Comparison of ENCODE assay signal across 10 mouse cellular contexts in the genomic region with DNA sequence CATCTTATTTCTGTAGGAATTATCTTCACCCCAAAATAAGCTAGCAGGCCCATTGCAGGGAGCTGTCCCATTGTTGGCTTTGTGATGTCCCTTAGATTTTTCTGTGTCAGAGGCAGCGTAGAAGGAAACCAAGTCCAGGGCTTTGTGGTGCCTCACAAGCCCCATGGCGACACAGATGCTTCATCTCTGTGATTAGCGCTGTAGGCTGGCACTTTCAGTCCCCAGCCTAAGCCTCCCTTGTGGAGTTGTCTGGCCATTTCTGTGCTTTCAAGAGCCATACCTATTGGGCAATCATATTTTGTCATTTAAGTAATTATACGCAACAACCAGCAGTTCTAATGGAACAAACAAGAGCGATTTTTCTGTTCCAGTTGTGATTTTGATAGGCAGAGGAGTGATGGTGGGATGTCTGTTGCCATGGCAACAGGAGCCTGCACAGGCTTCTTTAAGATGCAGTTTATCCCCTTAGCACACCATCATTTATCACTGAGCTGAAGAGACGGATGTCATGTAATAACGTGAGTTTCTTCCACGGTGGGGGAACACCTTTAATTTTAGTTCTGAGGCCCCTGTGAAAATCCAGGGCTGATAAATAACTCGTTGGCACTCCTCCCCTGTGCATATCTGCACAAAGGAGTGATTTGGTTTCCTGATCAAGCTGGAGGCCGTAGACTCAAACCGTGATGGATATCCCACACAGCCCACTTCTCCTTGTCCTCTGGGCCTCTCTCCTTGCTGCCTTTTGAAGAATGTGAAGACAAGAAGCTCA.
DNase-seq lines count a peak whose midpoint lies in the region; ATAC-seq and TF ChIP-seq lines count a peak whose summit lies in the region.
"Had no signal": no experiment of that assay in that cellular context is flagged by ENCODE, and none has a peak within 500 bp of the region (broad histone marks: within the 10 kb centered on the region; RNA-seq: fewer than 3 reads in every experiment).

No protein-coding gene starts in this region.

- no peak for DNase-seq in embryonic facial prominence, embryonic 10.5 days (ENCODE audit: low spot score)
- peak; percentile 47 for DNase-seq in embryo, embryonic 11 days
- DNase-seq in midbrain, postnatal 0 days (ENCODE audit: low spot score): peak; percentile 86
- no peak for DNase-seq in B cell, adult 2 months
- no peak for DNase-seq in spleen, adult 18-20 months
- no peak for DNase-seq in kidney, adult 9 months
- DNase-seq: kidney, postnatal 10 days; liver, postnatal 0 days had no signal

- no peak overlapping the region for H3K9ac ChIP-seq in embryonic facial prominence, embryonic 12.5 days
- H3K9ac ChIP-seq in hindbrain, embryonic 13.5 days: peak overlapping the region; percentile 59
- H3K9ac ChIP-seq in midbrain, postnatal 0 days (replicated peaks; ENCODE audit: low read length, poor library complexity, severe bottlenecking): no peak overlapping the region
- H3K9ac ChIP-seq: liver, postnatal 0 days had no signal

- 0 out of 2 replicates have a peak overlapping the region, but pooled peaks have one; percentile 23 for H3K27ac ChIP-seq in embryonic facial prominence, embryonic 12.5 days
- H3K27ac ChIP-seq in embryonic facial prominence, embryonic 10.5 days (replicated peaks): no peak overlapping the region; the same call in 1 of the 2 replicates
- peak overlapping the region; percentile 98 for H3K27ac ChIP-seq in hindbrain, embryonic 13.5 days
- peak overlapping the region; percentile 94 for H3K27ac ChIP-seq in midbrain, postnatal 0 days (ENCODE audit: low read depth, low read length)

- no peaks in the 10 kb centered on the region for H3K9me3 ChIP-seq in embryonic facial prominence, embryonic 12.5 days
- H3K9me3 ChIP-seq in embryonic facial prominence, embryonic 10.5 days: no peaks in the 10 kb centered on the region
- H3K9me3 ChIP-seq in hindbrain, embryonic 13.5 days: no peaks in the 10 kb centered on the region
- H3K9me3 ChIP-seq in midbrain, postnatal 0 days (ENCODE audit: low read length): no peaks in the 10 kb centered on the region

- ATAC-seq in embryonic facial prominence, embryonic 12.5 days (ENCODE audit: insufficient number of reproducible peaks, insufficient read depth, low FRiP score, low TSS enrichment): no peak
- ATAC-seq in hindbrain, embryonic 13.5 days (ENCODE audit: low FRiP score): peak; percentile 88
- ATAC-seq in midbrain, postnatal 0 days (ENCODE audit: low FRiP score): peak; percentile 80
- ATAC-seq: liver, postnatal 0 days had no signal

- H3K36me3 ChIP-seq in embryonic facial prominence, embryonic 12.5 days: no peaks in the 10 kb centered on the region
- H3K36me3 ChIP-seq in embryonic facial prominence, embryonic 10.5 days (replicated peaks): peaks cover under 1% of the 10 kb centered on the region; the same call in 1 of the 2 replicates
- H3K36me3 ChIP-seq in hindbrain, embryonic 13.5 days: peaks cover 2% of the 10 kb centered on the region; the same call in 1 of the 2 replicates
- no peaks in the 10 kb centered on the region for H3K36me3 ChIP-seq in midbrain, postnatal 0 days (ENCODE audit: insufficient read depth, low read length)

- no peak for TF ChIP-seq CTCF in midbrain, postnatal 0 days (IDR thresholded peaks at IDR 0.05)

- WGBS in embryonic facial prominence, embryonic 12.5 days: 78% methylated on average over 11 of the region's 11 CpGs
- 80% methylated on average over 11 of the region's 11 CpGs for WGBS in embryonic facial prominence, embryonic 10.5 days
- 14% methylated on average over 11 of the region's 11 CpGs for WGBS in hindbrain, embryonic 13.5 days
- WGBS in midbrain, postnatal 0 days: 14% methylated on average over 11 of the region's 11 CpGs

- H3K4me1 ChIP-seq in embryonic facial prominence, embryonic 12.5 days: no peaks in the 10 kb centered on the region
- peaks cover 6% of the 10 kb centered on the region; the same call in 1 of the 2 replicates for H3K4me1 ChIP-seq in embryonic facial prominence, embryonic 10.5 days
- peaks cover 69% of the 10 kb centered on the region for H3K4me1 ChIP-seq in hindbrain, embryonic 13.5 days (replicated peaks)
- peaks cover 22% of the 10 kb centered on the region; the same call in 1 of the 2 replicates for H3K4me1 ChIP-seq in midbrain, postnatal 0 days (ENCODE audit: insufficient read depth, low read length)

- no peaks in the 10 kb centered on the region for H3K27me3 ChIP-seq in embryonic facial prominence, embryonic 12.5 days
- H3K27me3 ChIP-seq in embryonic facial prominence, embryonic 10.5 days (replicated peaks; ENCODE audit: low read depth, poor library complexity, severe bottlenecking): no peaks in the 10 kb centered on the region
- H3K27me3 ChIP-seq in hindbrain, embryonic 13.5 days: no peaks in the 10 kb centered on the region
- no peaks in the 10 kb centered on the region for H3K27me3 ChIP-seq in midbrain, postnatal 0 days (ENCODE audit: insufficient read depth, low read length)

- no peak overlapping the region for H3K4me2 ChIP-seq in embryonic facial prominence, embryonic 12.5 days (replicated peaks)
- H3K4me2 ChIP-seq in hindbrain, embryonic 13.5 days: no peak overlapping the region
- H3K4me2 ChIP-seq in midbrain, postnatal 0 days (ENCODE audit: low read depth, low read length, poor library complexity, severe bottlenecking): no peak overlapping the region

- no peak overlapping the region for H3K4me3 ChIP-seq in embryonic facial prominence, embryonic 12.5 days
- no peak overlapping the region for H3K4me3 ChIP-seq in embryonic facial prominence, embryonic 10.5 days
- H3K4me3 ChIP-seq in hindbrain, embryonic 13.5 days: no peak overlapping the region
- H3K4me3 ChIP-seq in midbrain, postnatal 0 days (ENCODE audit: low read depth, low read length): no peak overlapping the region

Comparison
In these comparisons a context has a peak if more than half of its experiments do, and no peak if none do; other contexts are left out.
1. DNase-seq: peak in embryo, embryonic 11 days (single experiment) and midbrain, postnatal 0 days (single experiment); none in embryonic facial prominence, embryonic 10.5 days (single experiment), B cell, adult 2 months (0 of 2), spleen, adult 18-20 months (0 of 2) and kidney, adult 9 months (single experiment).